Mouse (Mus musculus) adipocyte (in vitro differentiated cells): ENCODE data around the gene Map3k6.

Experiments
- DNase-seq: peaks from one replicate; pipeline ENCODE4 v3.0.0-alpha.2; 2016; ENCODE audit warnings: low spot score

Gene Map3k6

DNA sequence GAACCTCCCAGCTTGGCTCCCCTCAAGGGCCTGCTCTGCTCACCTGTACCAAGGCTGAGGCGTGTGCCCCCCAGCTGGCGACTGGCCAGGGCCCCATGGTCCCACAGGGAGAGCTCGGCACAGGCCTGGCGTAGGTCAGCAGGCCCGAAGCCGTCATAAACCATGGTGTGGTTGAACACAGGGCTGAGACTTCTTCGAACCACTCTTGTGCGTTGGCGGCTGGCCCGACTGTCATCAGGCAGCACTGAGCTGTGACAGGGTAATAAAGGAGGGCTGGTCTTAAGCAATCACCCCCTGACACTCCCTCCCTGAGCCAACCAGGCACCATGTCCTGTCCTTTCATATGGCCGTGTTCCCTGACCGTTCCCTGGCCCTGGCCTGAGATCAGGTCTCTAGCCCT, 12.8 kb downstream of the Map3k6 start:
- peak; percentile 33 for DNase-seq

- no peak for DNase-seq
Measured at GRCm38 (mm10) chr4:133255392-133255791, 14.8 kb downstream of the Map3k6 start.

DNA sequence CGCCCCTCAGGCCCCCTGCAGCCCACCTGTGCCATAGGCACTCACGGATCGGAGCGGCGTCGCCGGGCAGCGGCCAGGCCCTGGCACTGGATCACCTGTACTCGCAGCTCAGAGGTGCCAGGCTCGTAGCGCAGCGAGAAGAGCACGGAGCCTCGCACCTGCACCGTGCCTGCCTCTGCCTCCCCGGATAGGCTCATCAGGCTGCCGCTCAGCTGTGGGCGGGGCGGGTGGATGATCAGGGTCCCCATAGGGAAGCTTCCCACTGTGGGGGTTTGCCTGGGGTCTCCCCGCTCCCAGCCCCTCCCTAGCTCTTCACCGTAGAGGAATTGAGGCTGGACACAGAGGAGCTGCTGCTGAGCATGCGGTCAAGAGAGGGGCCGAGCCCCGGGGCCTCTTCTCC, 16.2 kb downstream of the Map3k6 start:
- DNase-seq = no peak

- DNase-seq = no peak
Measured at GRCm38 (mm10) chr4:133257230-133257629, 16.6 kb downstream of the Map3k6 start.

DNA sequence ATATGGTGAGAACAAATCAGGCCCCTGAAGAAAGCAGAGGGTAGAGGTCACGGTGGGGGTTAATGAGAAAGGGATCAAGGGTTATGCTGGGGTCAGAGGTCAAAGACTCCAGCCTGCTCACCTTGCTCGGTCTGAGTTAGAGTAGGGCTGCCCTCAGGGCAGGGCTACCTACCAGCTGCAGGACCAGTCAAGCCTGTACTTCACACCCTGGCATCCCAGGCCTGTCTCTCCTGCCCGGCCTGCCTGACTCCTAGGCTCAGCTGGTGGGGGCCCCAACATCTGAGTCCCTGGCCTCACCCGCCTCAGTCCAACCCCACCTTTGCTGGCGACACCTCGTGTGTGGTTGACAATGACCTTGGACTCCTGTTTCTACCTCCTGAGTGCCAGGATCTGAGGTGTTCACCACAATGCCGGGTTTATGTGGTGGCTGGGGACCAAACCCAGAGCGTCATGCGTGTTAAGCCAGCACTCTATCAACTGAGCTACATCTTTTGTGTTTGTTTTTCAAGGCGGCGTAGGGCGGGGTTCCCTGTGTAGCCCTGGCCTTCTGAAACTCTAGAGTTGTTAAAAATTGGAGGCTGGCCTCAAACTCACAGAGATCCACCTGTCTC, 17.3 kb downstream of the Map3k6 start:
- no peak for DNase-seq

DNA sequence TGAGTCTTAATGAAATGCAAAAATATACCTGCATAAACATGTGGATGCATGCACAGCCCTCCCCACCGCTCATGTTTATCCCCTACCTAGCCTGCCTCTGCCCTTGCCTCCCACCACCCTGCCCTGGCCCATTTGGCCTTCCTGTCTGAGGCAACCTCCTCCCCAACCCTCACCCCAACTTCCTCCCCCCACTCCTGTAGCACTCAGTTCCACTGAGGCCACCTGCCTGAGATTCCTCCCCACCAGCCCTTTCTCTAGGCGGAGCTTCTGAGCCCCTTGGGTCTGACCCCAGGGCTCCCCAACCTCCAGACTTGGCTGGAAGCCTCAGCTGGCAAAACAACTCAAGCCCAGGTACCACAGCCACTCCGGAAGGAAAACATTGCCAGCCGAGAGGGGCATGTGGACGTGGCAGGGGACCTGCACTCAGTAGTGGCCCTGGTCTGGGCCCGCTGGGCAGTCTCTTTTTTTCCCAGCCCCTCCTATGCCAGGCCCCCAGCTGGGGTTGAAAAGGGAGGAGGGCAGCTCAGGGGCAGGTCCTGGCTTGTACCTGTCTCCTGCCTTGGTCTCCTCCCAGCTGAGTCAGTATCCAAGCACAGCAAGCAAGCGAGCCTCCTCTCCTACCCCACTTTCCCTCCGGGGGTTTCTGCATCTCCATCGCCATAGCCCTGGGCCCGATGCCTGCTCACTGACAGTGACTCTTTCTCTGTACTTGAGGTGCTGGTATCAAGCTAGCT, 21.2 kb downstream of the Map3k6 start:
- DNase-seq = no peak

- DNase-seq = no peak
Measured at GRCm38 (mm10) chr4:133262375-133262765, 21.8 kb downstream of the Map3k6 start.

- DNase-seq = no peak
Measured at GRCm38 (mm10) chr4:133262882-133263281, 22.3 kb downstream of the Map3k6 start, which contains the start of gene Sytl1. Gene Sytl1, minus strand, starts transcription at chr4:133263113.

DNA sequence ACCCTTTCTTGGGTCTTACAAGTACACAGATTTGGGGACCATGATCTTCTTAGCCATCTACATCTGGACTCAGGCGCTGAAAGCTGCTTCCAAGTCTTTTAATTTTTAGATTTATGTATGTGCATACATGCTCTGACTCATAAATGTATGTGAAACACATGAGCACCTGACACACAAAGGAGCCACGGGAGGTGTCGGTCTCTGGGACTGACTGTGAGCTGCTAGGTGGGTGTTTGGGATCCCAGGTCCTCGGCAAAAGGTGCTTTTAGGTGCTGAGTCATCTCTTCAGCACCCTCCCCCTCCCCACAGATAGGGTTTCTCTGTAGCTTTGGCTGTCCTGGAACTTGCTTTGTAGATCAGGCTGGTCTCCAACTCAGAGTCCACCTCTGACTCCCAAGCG, 23.1 kb downstream of the Map3k6 start:
- DNase-seq = no peak

GRCm38 (mm10) chr4:133264559-133264958, 23.9 kb downstream of the Map3k6 start:
- DNase-seq = no peak

DNA sequence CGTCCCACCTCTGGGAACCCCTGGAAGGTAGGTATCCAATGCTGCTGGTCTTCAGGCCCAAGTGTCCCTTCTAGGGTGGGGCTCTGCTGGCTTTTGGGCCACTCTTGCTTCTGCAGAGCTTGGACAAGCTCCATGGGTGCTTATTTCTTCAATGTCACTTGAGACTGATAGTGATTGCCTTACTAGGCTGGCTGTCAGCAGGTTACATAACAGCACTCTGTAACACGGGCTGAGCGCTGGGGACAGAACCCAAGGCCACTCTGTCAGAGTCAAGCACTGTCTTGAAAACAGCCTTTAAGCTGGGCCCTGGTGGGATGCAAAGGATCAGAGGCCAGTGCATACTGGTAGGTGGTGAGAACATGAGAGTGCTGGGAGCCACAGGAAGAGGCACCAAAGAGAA, 24.7 kb downstream of the Map3k6 start:
- DNase-seq = no peak

- DNase-seq = no peak
Measured at GRCm38 (mm10) chr4:133265759-133266158, 25.1 kb downstream of the Map3k6 start.

GRCm38 (mm10) chr4:133266248-133266880, 25.7 kb downstream of the Map3k6 start:
- DNase-seq = peak; percentile 66

GRCm38 (mm10) chr4:133268931-133269330, 28.3 kb downstream of the Map3k6 start:
- no peak for DNase-seq

GRCm38 (mm10) chr4:133269596-133269995, 29.0 kb downstream of the Map3k6 start:
- peak; percentile 84 for DNase-seq

DNA sequence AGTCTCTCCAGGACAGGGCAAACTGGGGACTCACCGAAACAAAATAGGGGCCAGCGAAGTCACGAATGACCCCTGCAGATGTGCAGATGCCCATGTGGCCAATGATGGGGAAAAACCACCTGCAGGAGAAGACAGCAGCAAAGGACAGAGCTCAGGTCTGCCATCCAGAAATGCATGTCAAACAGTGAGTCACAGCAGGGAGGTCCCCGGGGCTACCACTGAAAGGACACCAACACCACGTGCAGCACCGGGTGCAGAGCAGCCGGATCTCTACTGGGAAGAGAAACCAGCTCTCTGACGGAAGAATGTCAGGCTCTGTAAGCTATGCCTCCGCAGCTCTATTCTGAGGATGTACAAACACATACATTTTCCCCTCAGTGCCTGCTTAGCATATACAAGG, 30.3 kb downstream of the Map3k6 start:
- no peak for DNase-seq

GRCm38 (mm10) chr4:133277104-133278026, 36.7 kb downstream of the Map3k6 start, which contains the start of gene Tmem222:
Gene Tmem222, minus strand, starts transcription at chr4:133277792.
- DNase-seq = peak; percentile 97

DNA sequence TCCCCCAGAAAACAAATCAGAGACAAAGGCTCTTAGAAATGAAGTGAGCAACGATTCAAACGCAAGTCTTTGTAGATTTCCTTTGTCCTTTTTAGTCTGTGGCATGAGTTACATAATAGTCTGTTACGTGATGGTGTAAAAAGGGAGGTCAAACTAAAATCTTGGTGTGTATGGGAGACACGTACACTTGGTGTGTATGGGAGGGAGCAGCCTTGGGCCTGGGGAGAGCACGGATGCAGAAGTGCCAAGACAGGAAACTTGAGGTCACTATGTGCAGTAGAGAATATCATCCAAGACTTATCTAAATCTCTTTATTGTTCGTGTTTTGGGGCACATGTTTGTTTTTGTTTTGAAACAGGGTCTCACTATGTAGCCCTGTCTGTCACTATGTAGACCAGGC, 37.4 kb downstream of the Map3k6 start:
- no peak for DNase-seq

DNA sequence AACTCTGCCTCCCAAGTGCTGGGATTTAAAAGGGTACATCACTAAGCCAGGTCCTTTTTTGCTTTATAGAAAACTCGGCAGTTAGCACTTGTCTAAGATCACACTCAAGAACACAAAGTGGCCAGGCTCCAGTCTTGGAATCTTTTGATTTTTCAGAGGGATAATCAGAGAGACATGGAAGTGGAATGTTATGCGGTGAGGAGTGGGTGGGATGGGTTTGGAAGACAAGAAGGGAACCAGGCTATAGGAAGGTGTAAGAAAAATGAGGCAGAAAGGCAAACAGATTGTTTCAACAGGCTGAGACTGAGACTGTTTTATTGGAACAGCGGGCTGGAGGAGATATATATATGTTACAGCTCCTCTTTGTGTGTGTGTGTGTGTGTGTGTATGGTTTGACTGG, 37.9 kb downstream of the Map3k6 start:
- DNase-seq = no peak

DNA sequence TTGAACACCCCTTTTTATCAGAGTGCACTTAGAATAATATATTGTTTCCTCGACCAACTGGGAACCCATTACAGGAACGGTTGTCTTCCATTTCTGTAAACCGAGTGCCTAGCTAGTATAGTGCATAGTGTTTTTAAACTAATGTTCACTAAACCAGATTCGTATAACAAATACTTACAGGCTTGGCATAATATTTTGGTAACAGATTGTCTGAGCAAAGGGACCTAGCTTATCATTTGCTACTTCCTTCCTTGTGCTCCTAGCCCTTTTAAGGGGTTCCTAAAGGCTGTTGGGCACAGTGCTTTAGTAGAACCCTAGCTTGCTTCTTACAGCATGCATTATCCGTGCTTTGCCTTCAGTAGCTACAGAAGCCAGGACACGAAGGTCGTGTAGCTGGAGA, 40.9 kb downstream of the Map3k6 start:
- no peak for DNase-seq

DNA sequence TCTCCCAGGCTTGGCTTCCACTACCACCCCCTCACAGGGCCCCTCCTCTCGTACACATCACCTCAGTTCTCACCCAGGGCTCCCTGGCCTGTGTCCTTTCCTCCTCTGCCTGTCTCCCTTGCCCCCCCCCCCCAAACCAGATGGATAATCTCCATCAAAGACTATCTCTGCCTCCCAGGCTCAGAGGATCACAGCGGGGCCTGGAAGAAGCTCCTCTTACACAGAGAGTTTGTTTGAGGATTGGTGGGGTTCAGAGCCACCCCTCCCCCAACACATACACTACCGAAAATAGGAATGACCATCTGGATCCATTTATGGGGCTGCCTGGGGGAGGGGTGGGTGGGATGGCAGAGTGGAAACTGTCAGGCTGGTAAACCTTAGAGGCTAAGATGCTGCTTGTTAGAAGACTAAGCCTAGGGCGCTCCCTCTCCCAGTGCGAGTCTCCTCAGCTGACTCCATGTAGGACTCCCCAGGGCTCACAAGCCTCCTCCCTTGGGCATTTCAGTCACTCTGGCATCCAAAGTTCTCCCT, 41.4 kb downstream of the Map3k6 start:
- DNase-seq = no peak

GRCm38 (mm10) chr4:133282656-133283055, 42.0 kb downstream of the Map3k6 start:
- DNase-seq = no peak
